Mouse (Mus musculus) kidney, adult 2 months (tissue): ENCODE measurements around the gene Nfyc. TPM values are rescaled to one million over a fixed set of nuclear protein-coding genes. Genes with fewer than 3 reads are reported as not detected.

ENCODE experiments used
- DNase-seq: peaks from one replicate; pipeline ENCODE4 v3.0.0; 2021
- H3K27ac ChIP-seq: fragments of 200-500 bp; 2 replicates; pipeline ENCODE4 v1.5.1; 2012; ENCODE audit warnings: low read depth, low read length, control low read depth, inconsistent platforms; ENCODE audit not compliant: insufficient read depth
- H3K27me3 ChIP-seq: fragments of 200-500 bp; replicated peaks from 2 replicates; pipeline ENCODE4 v1.6.1; 2012; ENCODE audit warnings: mild to moderate bottlenecking, moderate library complexity, low read length, inconsistent platforms; ENCODE audit not compliant: control insufficient read depth, insufficient read depth
- H3K36me3 ChIP-seq: fragments of 200-500 bp; 2 replicates; pipeline ENCODE4 v1.6.1; 2012; ENCODE audit warnings: mild to moderate bottlenecking, moderate library complexity, low read length, inconsistent platforms; ENCODE audit not compliant: control insufficient read depth, insufficient read depth
- H3K4me1 ChIP-seq: fragments of 200-500 bp; 2 replicates; pipeline ENCODE4 v1.6.1; 2011; ENCODE audit warnings: low read length; ENCODE audit not compliant: control insufficient read depth, insufficient read depth
- H3K4me3 ChIP-seq: fragments of 200-500 bp; 2 replicates; pipeline ENCODE4 v1.5.1; 2011; ENCODE audit warnings: mild to moderate bottlenecking, low read depth, low read length, control low read depth; ENCODE audit not compliant: insufficient read depth
- CTCF ChIP-seq: fragments of 200-500 bp; conservative IDR thresholded peaks from 2 replicates; pipeline ENCODE4 v1.5.1; 2011; ENCODE audit warnings: low read depth, mild to moderate bottlenecking, control low read depth, low read length, moderate library complexity, mixed read lengths; ENCODE audit not compliant: insufficient read depth, insufficient read length
- POLR2A ChIP-seq: fragments of 200-500 bp; IDR thresholded peaks from one replicate; pipeline ENCODE4 v1.6.1; 2011; ENCODE audit warnings: low read depth, low read length, control low read depth
- WGBS: fragments of 180-500 bp; shearing (Covaris S2); methylation state at CpG from one replicate; pipeline ENCODE4 v1.1.7; 2018; 5-methylcytosine and 5-hydroxymethylcytosine counted together
- polyA plus RNA-seq: library from polyadenylated mRNA; depleted of rRNA; stranded (reverse); fragments of >200 nt; gene quantifications from 2 replicates; pipeline ENCODE4 v1.2.3, GENCODE M21; 2012; rRNA removed

The Nfyc gene
- 218 and 287 TPM in 2 replicates for polyA plus RNA-seq

GRCm38 (mm10) chr4:120831472-120831871 lies at the start of gene Nfyc:
Gene Nfyc (minus strand): TSS chr4:120831572.
- TF ChIP-seq POLR2A (no peak), CTCF (no peak)
- 85% methylated on average over 4 of the region's 4 CpGs for WGBS
- DNase-seq = no peak
- Histone ChIP-seq H3K27ac (no peak within 1 kb of the TSS), H3K4me3 (no peak within 1 kb of the TSS), H3K4me1 (no peaks in the 10 kb centered on the region), H3K36me3 (no peaks in the 10 kb centered on the region), H3K27me3 (no peaks in the 10 kb centered on the region)

DNA sequence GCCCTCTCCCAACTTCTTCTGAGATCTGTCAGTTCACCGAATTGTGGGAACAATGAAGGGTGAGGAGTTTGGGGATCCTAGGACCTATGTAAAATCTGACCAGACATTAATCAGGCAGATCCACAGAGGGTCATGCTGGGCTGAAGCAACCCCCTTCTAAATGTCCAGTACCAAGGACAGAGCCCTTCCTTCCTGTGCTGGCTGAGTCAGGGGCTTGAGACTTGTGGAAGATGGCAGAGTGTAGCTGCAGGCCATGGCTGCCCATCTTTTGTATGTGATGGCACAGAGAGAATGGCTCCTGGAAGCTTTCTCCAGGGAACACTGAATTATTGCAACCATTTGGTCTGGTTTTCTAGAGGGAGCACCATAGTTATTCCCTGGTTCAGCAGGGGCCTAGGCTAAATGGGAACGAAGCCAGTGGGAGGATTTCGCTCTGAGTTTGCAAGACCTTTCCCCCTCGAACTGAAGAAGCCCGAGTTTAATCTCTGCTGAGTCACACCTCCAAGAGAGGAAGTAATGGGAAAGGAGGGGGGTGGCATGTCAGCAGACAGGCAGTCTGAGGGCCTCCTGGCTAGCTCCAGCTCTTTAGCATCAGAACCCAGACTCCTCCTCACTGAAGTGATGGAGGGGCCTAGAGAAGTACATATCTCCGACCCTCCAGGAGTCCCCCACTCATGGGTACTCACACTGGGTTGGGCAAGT lies 49.5 kb upstream of the Nfyc start:
- no peaks in the 10 kb centered on the region for H3K36me3 ChIP-seq
- 52% methylated on average over 6 of the region's 6 CpGs for WGBS
- no peak for DNase-seq
- H3K27me3 ChIP-seq = no peaks in the 10 kb centered on the region
- H3K4me3 ChIP-seq = no peak overlapping the region
- H3K4me1 ChIP-seq = no peaks in the 10 kb centered on the region
- TF ChIP-seq POLR2A = no peak
- no peak for TF ChIP-seq CTCF
- no peak overlapping the region for H3K27ac ChIP-seq

GRCm38 (mm10) chr4:120879386-120879785 lies 48.0 kb upstream of the Nfyc start:
- no peak overlapping the region for H3K27ac ChIP-seq
- H3K4me1 ChIP-seq = no peaks in the 10 kb centered on the region
- TF ChIP-seq POLR2A (no peak), CTCF (no peak)
- WGBS = 32% methylated on average over 4 of the region's 4 CpGs
- no peak overlapping the region for H3K4me3 ChIP-seq
- no peaks in the 10 kb centered on the region for H3K36me3 ChIP-seq
- no peaks in the 10 kb centered on the region for H3K27me3 ChIP-seq
- DNase-seq = no peak

DNA sequence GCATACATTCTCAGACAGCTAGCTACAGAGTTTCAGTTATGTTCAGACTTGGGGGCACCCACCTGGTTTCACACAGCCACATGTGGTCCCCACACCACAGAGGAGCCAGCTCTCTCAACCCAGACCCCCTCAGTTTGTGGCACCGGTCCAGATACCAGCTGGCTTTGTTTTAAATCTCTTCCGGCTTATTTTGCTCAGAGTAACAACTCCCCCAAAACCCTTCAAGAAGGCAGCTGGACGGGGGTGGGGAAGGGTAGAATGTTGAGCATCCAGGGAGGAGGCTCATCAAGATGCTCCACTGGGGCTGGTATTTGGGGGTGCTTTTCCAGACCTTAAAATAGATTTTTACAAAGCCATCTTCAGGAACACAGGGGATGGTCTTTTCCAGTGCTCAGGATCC lies 47.4 kb upstream of the Nfyc start:
- no peaks in the 10 kb centered on the region for H3K27me3 ChIP-seq
- no peaks in the 10 kb centered on the region for H3K4me1 ChIP-seq
- no peak overlapping the region for H3K4me3 ChIP-seq
- no peak overlapping the region for H3K27ac ChIP-seq
- no peak for DNase-seq
- no peaks in the 10 kb centered on the region for H3K36me3 ChIP-seq
- TF ChIP-seq POLR2A (no peak), CTCF (no peak)
- 75% methylated on average over 3 of the region's 3 CpGs for WGBS

GRCm38 (mm10) chr4:120875961-120876360 lies 44.6 kb upstream of the Nfyc start:
- Histone ChIP-seq H3K27ac (no peak overlapping the region), H3K27me3 (no peaks in the 10 kb centered on the region), H3K36me3 (no peaks in the 10 kb centered on the region), H3K4me3 (no peak overlapping the region), H3K4me1 (no peaks in the 10 kb centered on the region)
- TF ChIP-seq CTCF (no peak), POLR2A (no peak)
- WGBS = 53% methylated on average over 3 of the region's 3 CpGs
- DNase-seq = no peak

DNA sequence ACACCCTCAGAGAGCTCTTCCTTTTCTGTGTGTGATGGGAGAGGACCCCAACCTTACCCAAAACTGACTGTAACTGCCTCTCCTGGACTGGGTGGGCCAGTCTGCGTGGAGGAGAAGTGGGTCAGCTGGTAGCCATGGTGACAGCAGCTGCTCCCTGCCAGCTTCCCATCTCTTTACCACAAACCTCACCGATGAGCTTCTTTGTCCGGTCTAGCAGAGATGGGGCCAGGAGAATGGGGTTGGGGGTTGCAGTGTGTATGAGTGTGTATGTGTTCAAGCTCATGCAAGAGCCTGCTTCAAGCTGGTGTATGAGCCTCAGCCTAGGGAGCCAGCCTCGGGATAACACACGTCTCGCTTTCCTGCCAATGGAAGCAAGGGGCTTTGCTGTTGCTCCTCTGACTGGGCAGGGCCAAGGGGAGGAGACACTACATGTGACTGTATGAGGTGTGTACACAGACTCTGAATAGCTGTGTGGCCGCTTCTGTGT lies 38.9 kb upstream of the Nfyc start:
- DNase-seq = no peak
- no peaks in the 10 kb centered on the region for H3K4me1 ChIP-seq
- no peak overlapping the region for H3K4me3 ChIP-seq
- 60% methylated on average over 7 of the region's 7 CpGs for WGBS
- TF ChIP-seq POLR2A = no peak
- no peak for TF ChIP-seq CTCF
- no peaks in the 10 kb centered on the region for H3K36me3 ChIP-seq
- no peak overlapping the region for H3K27ac ChIP-seq
- H3K27me3 ChIP-seq = no peaks in the 10 kb centered on the region

DNA sequence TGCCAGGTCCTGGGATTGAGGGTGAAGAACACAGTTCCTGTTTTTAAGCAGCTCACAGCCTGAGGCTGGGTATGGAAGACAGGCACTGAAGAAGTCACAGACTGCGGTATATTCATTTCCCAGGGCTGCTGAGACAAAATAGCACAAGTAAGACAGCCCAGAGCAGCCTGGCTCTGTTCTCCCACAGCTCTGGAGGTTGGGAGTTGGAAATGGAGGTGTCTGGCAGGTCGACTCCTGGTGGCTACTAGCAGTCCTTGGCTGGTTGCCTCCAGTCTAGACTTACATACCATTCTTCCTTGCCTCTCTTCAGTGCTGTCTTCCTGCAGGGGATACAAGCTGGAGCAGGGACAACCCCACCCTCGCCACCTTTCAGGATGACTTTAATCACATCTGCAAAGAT lies 37.6 kb upstream of the Nfyc start:
- H3K4me1 ChIP-seq = no peaks in the 10 kb centered on the region
- H3K4me3 ChIP-seq = no peak overlapping the region
- H3K27me3 ChIP-seq = no peaks in the 10 kb centered on the region
- no peak for DNase-seq
- no peaks in the 10 kb centered on the region for H3K36me3 ChIP-seq
- no peak for TF ChIP-seq CTCF
- TF ChIP-seq POLR2A = no peak
- 68% methylated on average over 3 of the region's 3 CpGs for WGBS
- no peak overlapping the region for H3K27ac ChIP-seq
